Mouse (Mus musculus) liver, adult 2 months (tissue): ENCODE data around the gene Hdac11. TPM values are rescaled to one million over a fixed set of nuclear protein-coding genes. Genes with fewer than 3 reads are reported as not detected.

Source experiments
- DNase-seq: peaks from one replicate; pipeline ENCODE4 v3.0.0-alpha.2; 2011; ENCODE audit warnings: low read depth, low spot score; ENCODE audit errors: extremely low read depth
- H3K27ac ChIP-seq: fragments of 200-500 bp; replicated peaks from 2 replicates; pipeline ENCODE4 v1.5.1; 2012; ENCODE audit warnings: low read depth, mild to moderate bottlenecking, control low read depth, inconsistent platforms, low read length; ENCODE audit not compliant: insufficient read depth
- H3K27me3 ChIP-seq: fragments of 200-500 bp; 2 replicates; pipeline ENCODE4 v1.6.1; 2012; ENCODE audit warnings: mild to moderate bottlenecking, moderate library complexity, low read length, inconsistent platforms; ENCODE audit not compliant: control insufficient read depth, insufficient read depth
- H3K36me3 ChIP-seq: fragments of 200-500 bp; 2 replicates; pipeline ENCODE4 v1.6.1; 2012; ENCODE audit warnings: low read length, inconsistent platforms; ENCODE audit not compliant: control insufficient read depth, insufficient read depth
- H3K4me1 ChIP-seq: fragments of 200-500 bp; 2 replicates; pipeline ENCODE4 v1.6.1; 2011; ENCODE audit warnings: low read length; ENCODE audit not compliant: control insufficient read depth, insufficient read depth
- H3K4me3 ChIP-seq: fragments of 200-500 bp; 2 replicates; pipeline ENCODE4 v1.5.1; 2011; ENCODE audit warnings: low read depth, mild to moderate bottlenecking, control low read depth, low read length, moderate library complexity; ENCODE audit not compliant: insufficient read depth
- H3K79me2 ChIP-seq: fragments of 200-500 bp; 2 replicates; pipeline ENCODE4 v1.6.1; 2012; ENCODE audit warnings: inconsistent platforms, mild to moderate bottlenecking, low read length, moderate library complexity; ENCODE audit not compliant: control insufficient read depth, insufficient read depth
- H3K9ac ChIP-seq: fragments of 200-500 bp; 2 replicates; pipeline ENCODE4 v1.6.1; 2012; ENCODE audit warnings: low read depth, mild to moderate bottlenecking, control low read depth, inconsistent platforms, low read length
- CTCF ChIP-seq: fragments of 200-500 bp; IDR thresholded peaks from 2 replicates; pipeline ENCODE4 v1.5.1; 2011; ENCODE audit warnings: low read depth, low read length, control low read depth
- POLR2A ChIP-seq: fragments of 200-500 bp; IDR thresholded peaks from 2 replicates; pipeline ENCODE4 v1.6.1; 2011; ENCODE audit warnings: low read length, control low read depth; ENCODE audit not compliant: insufficient read depth; ENCODE audit errors: extremely low read depth
- WGBS: fragments of 180-500 bp; shearing (Covaris S2); methylation state at CpG from one replicate; pipeline ENCODE4 v1.1.7; 2018; 5-methylcytosine and 5-hydroxymethylcytosine counted together
- polyA plus RNA-seq: library from polyadenylated mRNA; depleted of rRNA; stranded (reverse); fragments of >200 nt; gene quantifications from 2 replicates; pipeline ENCODE4 v1.2.3, GENCODE M21; 2012
- total RNA-seq: library from RNA; depleted of rRNA; stranded (reverse); fragments of >200 nt; gene quantifications from 2 replicates; pipeline ENCODE4 v1.2.3, GENCODE M21; 2014

Gene Hdac11
- total and polyA plus RNA-seq, 2 experiments = 37.2 to 58.4 TPM

GRCm38 (mm10) chr6:91145056-91145455 lies 11.4 kb upstream of the Hdac11 start:
- peak; percentile 97 for DNase-seq
- WGBS = 16% methylated on average over 3 of the region's 3 CpGs
- H3K79me2 ChIP-seq = no peaks in the 10 kb centered on the region
- H3K27ac ChIP-seq = peak overlapping the region; percentile 74
- no peak overlapping the region for H3K4me3 ChIP-seq
- H3K9ac ChIP-seq = no peak overlapping the region
- peaks cover 8% of the 10 kb centered on the region for H3K4me1 ChIP-seq
- no peaks in the 10 kb centered on the region for H3K27me3 ChIP-seq
- TF ChIP-seq POLR2A (no peak), CTCF (no peak)
- H3K36me3 ChIP-seq = no peaks in the 10 kb centered on the region

- DNase-seq = no peak
- Histone ChIP-seq H3K27me3 (no peaks in the 10 kb centered on the region), H3K4me1 (peaks cover 8% of the 10 kb centered on the region), H3K36me3 (no peaks in the 10 kb centered on the region), H3K4me3 (no peak overlapping the region), H3K79me2 (no peaks in the 10 kb centered on the region), H3K9ac (no peak overlapping the region), H3K27ac (peak overlapping the region; percentile 74)
- TF ChIP-seq POLR2A (no peak), CTCF (0 out of 2 replicates have a peak, but pooled peaks have one; percentile 1)
- WGBS = 35% methylated on average over 5 of the region's 5 CpGs
These were observed 10.9 kb upstream of the Hdac11 start for GRCm38 (mm10) chr6:91145572-91145971.

GRCm38 (mm10) chr6:91146443-91147151 lies 9.9 kb upstream of the Hdac11 start:
- H3K4me3 ChIP-seq = no peak overlapping the region
- no peaks in the 10 kb centered on the region for H3K79me2 ChIP-seq
- H3K36me3 ChIP-seq = no peaks in the 10 kb centered on the region
- TF ChIP-seq POLR2A (no peak), CTCF (no peak)
- peaks cover 8% of the 10 kb centered on the region for H3K4me1 ChIP-seq
- no peak for DNase-seq
- no peak overlapping the region for H3K27ac ChIP-seq
- 75% methylated on average over 5 of the region's 5 CpGs for WGBS
- H3K27me3 ChIP-seq = no peaks in the 10 kb centered on the region
- H3K9ac ChIP-seq = no peak overlapping the region

GRCm38 (mm10) chr6:91147152-91147770 lies 9.2 kb upstream of the Hdac11 start:
- Histone ChIP-seq H3K36me3 (no peaks in the 10 kb centered on the region), H3K4me1 (peaks cover 8% of the 10 kb centered on the region), H3K79me2 (no peaks in the 10 kb centered on the region), H3K27me3 (no peaks in the 10 kb centered on the region), H3K4me3 (no peak overlapping the region), H3K27ac (no peak overlapping the region), H3K9ac (no peak overlapping the region)
- TF ChIP-seq CTCF (no peak), POLR2A (no peak)
- DNase-seq = no peak
- 89% methylated on average over 2 of the region's 2 CpGs for WGBS

- Histone ChIP-seq H3K79me2 (0 out of 2 replicates have a peak, but pooled peaks cover 1% of the 10 kb centered on the region), H3K27me3 (no peaks in the 10 kb centered on the region), H3K4me3 (no peak overlapping the region), H3K36me3 (no peaks in the 10 kb centered on the region), H3K27ac (no peak overlapping the region), H3K4me1 (peaks cover 8% of the 10 kb centered on the region), H3K9ac (no peak overlapping the region)
- 63% methylated on average over 7 of the region's 7 CpGs for WGBS
- DNase-seq = no peak
- no peak for TF ChIP-seq CTCF
- TF ChIP-seq POLR2A = no peak
These were observed 3.4 kb upstream of the Hdac11 start for GRCm38 (mm10) chr6:91152892-91153548.
